Mouse (Mus musculus): ENCODE results near the gene Psmg1.

The Psmg1 gene

GRCm38 (mm10) chr16:95956618-95957017, 34.1 kb downstream of the Psmg1 start:
- DNase-seq = no peak

DNA sequence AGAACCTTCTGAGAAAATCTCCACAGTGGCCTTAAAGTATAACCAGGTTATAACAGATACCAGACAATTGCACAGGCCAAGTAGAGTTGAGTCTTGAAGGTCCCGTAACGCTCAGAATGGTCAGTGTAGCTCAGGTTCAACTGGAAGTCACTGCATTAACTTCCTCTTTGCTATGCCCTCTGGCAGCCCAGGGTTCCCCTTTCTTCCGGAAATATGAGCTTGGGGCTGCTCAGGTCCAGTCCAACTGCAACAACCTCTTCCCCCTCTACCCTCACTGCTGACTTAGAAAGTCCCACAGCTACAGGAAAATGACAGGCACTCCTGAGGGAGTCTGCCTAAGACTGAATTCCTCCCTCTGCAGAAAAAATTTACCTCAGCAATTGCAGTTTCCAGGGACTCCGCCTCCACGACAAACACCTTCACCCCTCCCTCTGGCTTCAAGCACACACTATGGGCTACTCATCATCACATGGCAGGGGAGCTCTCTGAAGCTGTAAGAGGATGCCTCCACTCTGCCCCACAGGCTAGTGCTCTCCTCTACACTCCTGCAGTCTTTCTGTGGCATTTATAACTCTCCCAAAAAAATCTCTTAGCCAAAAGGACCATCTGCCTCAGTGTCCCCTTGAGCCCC, 34.9 kb downstream of the Psmg1 start:
- DNase-seq = no peak

- DNase-seq = no peak
Measured at GRCm38 (mm10) chr16:95954341-95954740, 36.4 kb downstream of the Psmg1 start.

- DNase-seq = no peak
Measured at GRCm38 (mm10) chr16:95953159-95953650, 37.6 kb downstream of the Psmg1 start.

DNA sequence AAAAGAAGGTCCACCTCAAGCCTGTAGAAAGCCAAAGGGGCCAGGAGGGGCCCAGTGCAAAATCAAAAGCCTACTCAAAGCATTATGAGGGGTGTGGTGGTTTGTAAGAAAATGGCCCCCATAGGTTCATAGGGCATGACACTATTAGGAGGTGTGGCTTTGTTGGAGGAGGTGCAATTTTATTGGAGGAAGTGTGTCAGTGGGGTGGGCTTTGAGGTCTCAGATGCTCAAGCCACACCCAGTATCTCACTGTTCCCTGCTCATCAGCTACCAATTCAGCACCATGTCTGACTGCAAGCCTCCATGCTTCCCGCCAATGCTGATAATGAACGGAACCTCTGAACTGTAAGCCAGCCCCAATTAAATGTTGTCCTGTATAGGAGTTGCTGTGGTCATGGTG, 39.3 kb downstream of the Psmg1 start:
- no peak for DNase-seq

- DNase-seq = peak; percentile 69 to 77
Measured at GRCm38 (mm10) chr16:95945389-95946311, 45.1 kb downstream of the Psmg1 start.

GRCm38 (mm10) chr16:95943186-95943585, 47.6 kb downstream of the Psmg1 start:
- no peak for DNase-seq

DNA sequence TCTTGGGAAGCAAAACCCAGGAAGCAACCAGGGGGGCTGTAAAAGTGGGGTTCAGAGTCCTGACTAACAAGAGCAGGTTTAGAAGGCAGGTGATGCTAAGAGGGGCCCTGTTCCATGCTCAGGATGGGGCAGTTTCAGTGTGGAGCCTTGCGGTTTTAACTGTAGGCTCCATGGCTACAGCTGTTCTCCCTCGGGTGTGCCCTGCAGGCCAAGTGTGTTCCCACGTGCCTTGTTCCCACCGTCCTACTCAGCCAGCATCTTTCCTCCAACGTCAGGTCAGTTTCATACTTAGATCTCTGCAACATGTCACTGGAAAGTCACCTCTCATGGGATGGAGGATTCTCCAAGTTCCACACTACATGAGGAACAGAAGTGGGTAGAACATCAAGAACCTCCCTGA, 49.2 kb downstream of the Psmg1 start:
- no peak for DNase-seq

DNA sequence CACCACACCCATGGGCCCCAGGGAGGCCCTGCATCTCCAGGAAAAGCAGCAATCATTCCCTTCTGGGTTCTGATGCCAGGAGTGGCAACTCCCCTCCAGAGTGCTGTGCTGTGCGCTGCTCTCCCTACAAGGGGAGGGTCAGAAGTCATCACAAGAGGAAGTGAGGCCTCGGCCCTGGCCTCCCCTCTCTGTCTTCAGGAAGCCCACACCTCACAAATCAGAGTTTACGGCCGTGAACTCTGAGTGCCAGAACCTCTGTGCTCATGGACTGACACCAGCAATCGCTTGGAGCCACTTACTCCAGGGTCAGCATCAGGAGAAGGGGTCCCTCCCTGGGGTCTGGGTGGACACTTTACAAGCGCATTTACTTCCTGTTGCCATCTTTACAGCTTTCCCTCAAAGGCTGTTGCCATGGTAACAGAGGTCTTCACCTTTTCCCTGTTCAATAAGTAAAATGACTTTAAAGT, 55.2 kb downstream of the Psmg1 start:
- no peak for DNase-seq

DNA sequence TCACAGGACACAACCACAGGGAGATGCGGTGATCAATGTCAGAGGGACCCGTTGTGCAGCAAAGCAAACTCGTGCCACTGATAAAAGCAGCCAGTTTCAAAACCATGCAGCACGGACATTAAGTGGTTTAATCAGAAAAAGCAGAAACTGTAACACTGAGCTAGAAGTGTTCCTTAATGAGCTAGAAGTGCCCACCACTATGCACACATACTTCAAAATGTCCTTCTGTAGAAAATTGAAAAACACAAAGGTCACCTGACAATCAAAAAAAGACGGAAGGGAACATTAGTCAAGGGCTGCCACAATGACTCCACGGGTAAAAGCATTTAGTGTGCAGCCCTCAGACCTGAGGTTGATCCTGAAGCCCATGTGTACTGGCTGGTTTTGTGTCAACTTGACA, 57.9 kb downstream of the Psmg1 start:
- no peak for DNase-seq

GRCm38 (mm10) chr16:95931509-95931908, 59.3 kb downstream of the Psmg1 start:
- no peak for DNase-seq

All from cerebellum, adult 18-20 months (tissue).